Mouse (Mus musculus): ENCODE measurements around the gene Pip4k2c. TPM values are rescaled to one million over a fixed set of nuclear protein-coding genes. Genes with fewer than 3 reads are reported as not detected.

The Pip4k2c gene
- polyA plus RNA-seq, 1 experiment: 36.7 TPM

GRCm38 (mm10) chr10:127170002-127170401 is 41.4 kb downstream of the Pip4k2c start:
- no peaks in the 10 kb centered on the region for H3K27me3 ChIP-seq (ENCODE audit: control insufficient read depth, insufficient read depth, low read length, poor library complexity, severe bottlenecking)
- H3K4me1 ChIP-seq (ENCODE audit: control insufficient read depth, insufficient read depth, low read length): peaks cover 4% of the 10 kb centered on the region
- no peaks in the 10 kb centered on the region for H3K9me3 ChIP-seq (replicated peaks; ENCODE audit: control insufficient read depth, insufficient read depth, low read length, poor library complexity, severe bottlenecking)
- TF ChIP-seq CTCF (IDR thresholded peaks at IDR 0.05; ENCODE audit: low read depth, low read length): peak; percentile 56
- TF ChIP-seq POLR2A (IDR thresholded peaks at IDR 0.05; ENCODE audit: insufficient read depth, low read length): no peak
- TF ChIP-seq EP300 (IDR thresholded peaks at IDR 0.05; ENCODE audit: insufficient read depth, low read depth, low read length): 0 out of 2 replicates have a peak, but pooled peaks have one; percentile 35
- H3K27ac ChIP-seq (ENCODE audit: insufficient read depth, low read length): no peak overlapping the region
- peak overlapping the region; percentile 70 for H3K4me3 ChIP-seq (ENCODE audit: low read depth, low read length)
- H3K9ac ChIP-seq (ENCODE audit: low read depth, poor library complexity, severe bottlenecking): peak overlapping the region; percentile 54
- H3K36me3 ChIP-seq (ENCODE audit: control insufficient read depth, insufficient read depth, low read length, poor library complexity, severe bottlenecking): no peaks in the 10 kb centered on the region

GRCm38 (mm10) chr10:127167614-127168192 is 43.7 kb downstream of the Pip4k2c start:
- no peak for TF ChIP-seq POLR2A (IDR thresholded peaks at IDR 0.05; ENCODE audit: insufficient read depth, low read length)
- no peak for TF ChIP-seq CTCF (IDR thresholded peaks at IDR 0.05; ENCODE audit: low read depth, low read length)
- no peak for TF ChIP-seq EP300 (IDR thresholded peaks at IDR 0.05; ENCODE audit: insufficient read depth, low read depth, low read length)
- Histone ChIP-seq H3K4me3 (ENCODE audit: low read depth, low read length) (no peak overlapping the region), H3K9me3 (replicated peaks; ENCODE audit: control insufficient read depth, insufficient read depth, low read length, poor library complexity, severe bottlenecking) (no peaks in the 10 kb centered on the region), H3K9ac (ENCODE audit: low read depth, poor library complexity, severe bottlenecking) (no peak overlapping the region), H3K4me1 (ENCODE audit: control insufficient read depth, insufficient read depth, low read length) (peaks cover 7% of the 10 kb centered on the region), H3K36me3 (ENCODE audit: control insufficient read depth, insufficient read depth, low read length, poor library complexity, severe bottlenecking) (no peaks in the 10 kb centered on the region), H3K27me3 (ENCODE audit: control insufficient read depth, insufficient read depth, low read length, poor library complexity, severe bottlenecking) (no peaks in the 10 kb centered on the region), H3K27ac (ENCODE audit: insufficient read depth, low read length) (no peak overlapping the region)

- Histone ChIP-seq H3K9ac (ENCODE audit: low read depth, poor library complexity, severe bottlenecking) (peak overlapping the region; percentile 19; the same call in 1 of the 2 replicates), H3K27me3 (ENCODE audit: control insufficient read depth, insufficient read depth, low read length, poor library complexity, severe bottlenecking) (no peaks in the 10 kb centered on the region), H3K9me3 (replicated peaks; ENCODE audit: control insufficient read depth, insufficient read depth, low read length, poor library complexity, severe bottlenecking) (no peaks in the 10 kb centered on the region), H3K36me3 (ENCODE audit: control insufficient read depth, insufficient read depth, low read length, poor library complexity, severe bottlenecking) (no peaks in the 10 kb centered on the region), H3K4me1 (ENCODE audit: control insufficient read depth, insufficient read depth, low read length) (peaks cover 8% of the 10 kb centered on the region), H3K4me3 (ENCODE audit: low read depth, low read length) (peak overlapping the region; percentile 67), H3K27ac (ENCODE audit: insufficient read depth, low read length) (no peak overlapping the region)
- TF ChIP-seq POLR2A (IDR thresholded peaks at IDR 0.05; ENCODE audit: insufficient read depth, low read length): no peak
- TF ChIP-seq EP300 (IDR thresholded peaks at IDR 0.05; ENCODE audit: insufficient read depth, low read depth, low read length): no peak
- TF ChIP-seq CTCF (IDR thresholded peaks at IDR 0.05; ENCODE audit: low read depth, low read length): no peak
Observed at GRCm38 (mm10) chr10:127166771-127167613, 44.4 kb downstream of the Pip4k2c start.

GRCm38 (mm10) chr10:127166404-127166715 is 45.0 kb downstream of the Pip4k2c start:
- Histone ChIP-seq H3K27ac (ENCODE audit: insufficient read depth, low read length) (no peak overlapping the region), H3K4me1 (ENCODE audit: control insufficient read depth, insufficient read depth, low read length) (peaks cover 8% of the 10 kb centered on the region), H3K4me3 (ENCODE audit: low read depth, low read length) (peak overlapping the region; percentile 67), H3K9ac (ENCODE audit: low read depth, poor library complexity, severe bottlenecking) (peak overlapping the region; percentile 79), H3K9me3 (replicated peaks; ENCODE audit: control insufficient read depth, insufficient read depth, low read length, poor library complexity, severe bottlenecking) (no peaks in the 10 kb centered on the region), H3K36me3 (ENCODE audit: control insufficient read depth, insufficient read depth, low read length, poor library complexity, severe bottlenecking) (no peaks in the 10 kb centered on the region), H3K27me3 (ENCODE audit: control insufficient read depth, insufficient read depth, low read length, poor library complexity, severe bottlenecking) (no peaks in the 10 kb centered on the region)
- TF ChIP-seq EP300 (IDR thresholded peaks at IDR 0.05; ENCODE audit: insufficient read depth, low read depth, low read length) (no peak), CTCF (IDR thresholded peaks at IDR 0.05; ENCODE audit: low read depth, low read length) (no peak), POLR2A (IDR thresholded peaks at IDR 0.05; ENCODE audit: insufficient read depth, low read length) (no peak)

GRCm38 (mm10) chr10:127165654-127166403 is 45.6 kb downstream of the Pip4k2c start:
- H3K36me3 ChIP-seq (ENCODE audit: control insufficient read depth, insufficient read depth, low read length, poor library complexity, severe bottlenecking): no peaks in the 10 kb centered on the region
- H3K4me1 ChIP-seq (ENCODE audit: control insufficient read depth, insufficient read depth, low read length): peaks cover 8% of the 10 kb centered on the region
- TF ChIP-seq POLR2A (IDR thresholded peaks at IDR 0.05; ENCODE audit: insufficient read depth, low read length) (no peak), EP300 (IDR thresholded peaks at IDR 0.05; ENCODE audit: insufficient read depth, low read depth, low read length) (no peak), CTCF (IDR thresholded peaks at IDR 0.05; ENCODE audit: low read depth, low read length) (no peak)
- no peaks in the 10 kb centered on the region for H3K9me3 ChIP-seq (replicated peaks; ENCODE audit: control insufficient read depth, insufficient read depth, low read length, poor library complexity, severe bottlenecking)
- H3K4me3 ChIP-seq (ENCODE audit: low read depth, low read length): peak overlapping the region; percentile 67
- peak overlapping the region; percentile 79 for H3K9ac ChIP-seq (ENCODE audit: low read depth, poor library complexity, severe bottlenecking)
- no peak overlapping the region for H3K27ac ChIP-seq (ENCODE audit: insufficient read depth, low read length)
- H3K27me3 ChIP-seq (ENCODE audit: control insufficient read depth, insufficient read depth, low read length, poor library complexity, severe bottlenecking): no peaks in the 10 kb centered on the region
